Mouse (Mus musculus) gastrocnemius, postnatal 36 days (tissue): ENCODE data around the gene Sesn3. TPM values are rescaled to one million over a fixed set of nuclear protein-coding genes. Genes with fewer than 3 reads are reported as not detected.
A peak's percentile ranks its signal among the peaks of the same experiment; 100 is the strongest.
"Not testable (repeated sequence)": the region's sequence is repeated elsewhere in the genome, so short reads cannot be mapped to it uniquely, and the experiment has no call there.

ENCODE experiments used
- DNase-seq, 2 experiments: peaks; one replicate each; pipeline ENCODE4 v3.0.0; 2022
- intact Hi-C: fragments of 180-260 bp; cut with DNase I; formaldehyde crosslinking; loops from one replicate; pipeline ENCODE4 v1.15.1; 2025
- long read RNA-seq, 2 experiments: library from polyadenylated mRNA; stranded (forward); transcript quantifications; one replicate each; pipeline ENCODE4 v2.0.0; 2021
- total RNA-seq, 2 experiments: library from RNA; stranded (reverse); gene quantifications; 2 replicates each; pipeline ENCODE4 v1.2.3; 2021

Sesn3 gene
- 10 to 100 TPM; 20.6 to 24.4 TPM for total RNA-seq
- long read RNA-seq, experiment 1, full-length matches to known transcripts = 1 of 2 reads
- long read RNA-seq, experiment 1, partial matches to known transcripts = 0 of 2 reads
- long read RNA-seq, experiment 1, other reads (novel, unspliced or antisense) = 1 of 2 reads
- long read RNA-seq, experiment 2, full-length matches to known transcripts = 2 of 4 reads
- long read RNA-seq, experiment 2, partial matches to known transcripts = 1 of 4 reads
- long read RNA-seq, experiment 2, other reads (novel, unspliced or antisense) = 1 of 4 reads

DNA sequence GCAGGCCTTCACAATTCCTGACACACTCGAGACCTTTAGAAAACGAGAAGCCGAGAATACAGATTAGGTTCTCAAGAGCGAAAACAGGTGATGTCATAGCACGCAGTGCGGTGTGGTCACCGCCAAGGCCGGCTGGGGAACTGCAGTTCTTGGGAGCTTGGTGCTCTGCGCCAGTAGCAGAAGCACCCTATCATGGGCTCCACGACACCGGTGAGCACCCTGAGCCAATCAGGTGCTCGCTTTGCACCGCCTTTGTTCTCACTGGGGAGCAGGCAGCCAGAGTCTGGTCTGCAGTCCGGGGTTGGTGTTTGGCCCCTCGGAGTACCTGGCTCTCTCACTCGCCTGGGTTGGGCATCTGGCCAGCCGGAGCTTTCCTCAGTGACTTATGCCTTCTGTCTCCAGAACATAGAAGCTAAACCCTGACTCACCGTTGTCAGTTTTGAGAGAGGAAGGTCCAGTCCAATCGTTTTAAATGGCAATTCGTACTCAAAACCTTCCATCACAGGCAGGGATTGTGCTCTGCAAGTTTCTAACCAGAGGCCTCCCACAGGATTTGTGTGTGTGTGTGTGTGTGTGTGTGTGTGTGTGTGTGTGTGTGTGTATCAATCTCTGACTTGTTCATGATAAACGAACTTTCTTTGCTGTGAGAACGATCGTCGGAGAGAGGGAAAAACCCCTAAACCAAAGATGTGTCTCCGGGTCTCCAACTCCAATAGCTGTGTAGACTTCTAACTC lies at the start of gene Sesn3:
Gene Sesn3 (plus strand): TSS at position 82 of the 735 bp plus-strand sequence.
- intact Hi-C loops = no loop called here
- DNase-seq = peak; percentile 44 to 54

DNA sequence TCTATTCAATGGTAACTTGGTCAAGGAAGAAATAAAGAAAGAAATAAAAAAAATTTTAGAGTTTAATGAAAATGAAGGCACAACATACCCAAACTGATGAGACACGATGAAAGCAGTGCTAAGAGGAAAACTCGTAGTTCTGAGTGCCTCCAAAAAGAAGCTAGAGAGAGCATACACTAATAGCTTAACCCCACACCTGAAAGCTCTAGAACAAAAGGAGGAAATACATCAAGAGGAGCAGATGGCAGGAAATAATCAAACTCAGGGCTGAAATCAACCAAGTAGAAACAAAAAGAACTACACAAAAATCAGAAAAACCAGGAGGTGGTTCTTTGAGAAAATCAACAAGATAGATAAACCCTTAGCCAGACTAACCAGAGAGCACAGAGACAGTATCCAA lies 47.8 kb upstream of the Sesn3 start:
- DNase-seq, intact Hi-C loops: not testable (repeated sequence)

DNA sequence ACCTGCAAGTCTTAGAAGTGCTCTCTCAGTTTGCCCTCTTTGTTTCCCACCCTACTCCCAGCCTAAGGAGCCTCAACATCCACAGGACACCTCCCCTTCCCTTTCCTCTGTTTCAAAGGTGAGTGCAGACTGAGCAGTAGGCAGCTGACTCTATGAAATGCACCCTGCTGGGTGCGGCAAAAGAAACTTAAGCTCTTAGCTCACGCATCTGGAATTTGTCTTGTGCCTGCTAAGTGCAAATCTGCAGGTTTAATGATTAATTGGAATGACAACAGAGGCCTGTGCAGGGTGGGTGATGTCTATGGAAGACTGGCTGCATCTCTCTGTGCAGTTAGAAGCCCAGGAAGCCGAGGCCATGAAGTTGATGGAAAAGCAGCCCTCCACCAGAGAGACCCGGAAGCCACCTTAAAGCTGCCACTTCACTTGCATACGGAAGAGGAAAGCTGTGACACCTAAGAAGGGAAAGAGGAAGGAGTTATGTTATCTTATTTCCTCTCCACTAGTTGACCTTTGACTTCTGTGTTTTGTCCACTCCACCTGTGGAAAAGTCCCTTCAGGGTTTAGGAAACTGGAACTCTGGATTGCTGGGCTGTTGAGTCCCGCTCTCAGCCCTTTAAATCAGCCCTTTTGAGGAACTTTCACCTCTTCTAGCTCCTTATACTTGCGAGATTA lies 41.0 kb upstream of the Sesn3 start:
- intact Hi-C loops = no loop called here
- no peak for DNase-seq

DNA sequence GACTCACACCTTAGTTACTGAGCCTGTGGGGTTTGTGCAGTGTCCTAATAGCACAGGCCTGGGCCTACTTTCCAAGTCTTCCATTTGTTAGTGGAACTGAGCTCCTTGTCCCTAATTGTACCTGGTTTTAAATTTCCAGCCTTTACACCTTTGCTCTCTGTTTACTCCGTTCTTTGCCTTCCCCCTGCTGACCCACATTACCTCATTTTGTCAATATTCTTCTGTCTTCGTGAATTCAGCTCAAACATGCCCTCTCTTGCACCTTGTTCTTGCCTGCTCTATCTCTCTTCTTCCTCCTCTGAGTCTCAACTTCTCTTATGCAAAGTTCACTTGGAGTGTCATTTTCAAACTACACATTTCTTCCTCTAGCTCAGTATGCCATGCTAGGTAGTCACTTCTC lies 39.6 kb upstream of the Sesn3 start:
- no peak for DNase-seq
- intact Hi-C loops = no loop called here

DNA sequence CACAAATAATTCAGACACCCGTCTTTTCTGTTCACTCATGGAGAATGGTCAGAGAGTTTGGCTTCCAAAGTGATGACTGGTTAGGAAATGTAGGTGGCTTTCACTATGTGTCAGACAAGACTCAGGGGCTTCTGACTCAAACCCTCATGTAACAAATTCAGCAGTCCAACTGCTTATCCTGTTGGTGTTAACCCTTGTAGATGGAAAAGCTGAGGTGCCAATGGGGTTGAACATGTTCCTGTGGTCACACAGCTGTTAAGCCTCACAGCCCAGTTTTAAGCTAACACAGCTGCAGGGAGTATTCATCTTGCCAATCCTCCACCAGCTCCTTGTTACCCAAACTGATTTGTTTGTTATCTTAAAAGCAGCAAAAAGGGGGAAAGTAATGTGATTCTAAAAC lies 33.9 kb upstream of the Sesn3 start:
- intact Hi-C loops, DNase-seq: not testable (repeated sequence)

DNA sequence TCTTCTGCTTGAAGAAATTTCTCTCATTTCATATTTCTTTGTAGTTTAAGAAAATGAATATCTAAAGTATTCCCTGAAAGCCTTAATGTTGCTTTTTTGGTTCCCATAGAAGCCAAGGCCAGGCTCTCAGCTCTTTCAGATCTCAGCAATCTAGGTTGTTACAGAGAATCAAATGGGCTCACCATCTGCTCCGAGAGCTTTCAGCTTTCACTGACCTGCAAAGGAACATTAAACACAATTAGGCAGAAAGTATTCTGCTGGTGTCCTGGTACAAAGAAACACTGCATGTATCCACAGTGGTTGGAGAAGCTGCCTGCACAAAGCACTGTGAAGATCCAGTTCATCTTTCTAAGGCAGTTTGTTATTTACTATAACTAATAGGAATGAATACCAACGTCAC lies 32.6 kb upstream of the Sesn3 start:
- no peak for DNase-seq
- intact Hi-C loops = no loop called here

DNA sequence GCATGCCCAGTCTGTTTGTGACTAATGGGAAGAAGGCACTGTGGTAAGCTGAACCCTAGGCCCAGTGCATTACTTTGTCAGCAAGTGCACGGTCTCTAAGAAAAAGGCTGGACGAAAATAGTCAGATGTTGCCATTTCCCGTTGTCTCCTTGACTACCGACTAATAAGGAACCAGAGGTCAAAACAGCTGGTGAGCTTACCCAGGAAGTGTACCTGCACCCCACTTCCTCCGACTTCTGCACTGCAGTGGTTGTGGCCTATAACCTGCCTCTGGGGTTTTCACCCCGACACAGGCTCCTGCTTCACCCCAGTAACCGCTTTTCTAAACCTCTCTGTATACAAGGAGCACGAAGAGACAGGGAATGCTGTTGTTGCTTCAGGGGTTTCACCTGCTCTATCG lies 30.3 kb upstream of the Sesn3 start:
- no peak for DNase-seq
- intact Hi-C loops = no loop called here

DNA sequence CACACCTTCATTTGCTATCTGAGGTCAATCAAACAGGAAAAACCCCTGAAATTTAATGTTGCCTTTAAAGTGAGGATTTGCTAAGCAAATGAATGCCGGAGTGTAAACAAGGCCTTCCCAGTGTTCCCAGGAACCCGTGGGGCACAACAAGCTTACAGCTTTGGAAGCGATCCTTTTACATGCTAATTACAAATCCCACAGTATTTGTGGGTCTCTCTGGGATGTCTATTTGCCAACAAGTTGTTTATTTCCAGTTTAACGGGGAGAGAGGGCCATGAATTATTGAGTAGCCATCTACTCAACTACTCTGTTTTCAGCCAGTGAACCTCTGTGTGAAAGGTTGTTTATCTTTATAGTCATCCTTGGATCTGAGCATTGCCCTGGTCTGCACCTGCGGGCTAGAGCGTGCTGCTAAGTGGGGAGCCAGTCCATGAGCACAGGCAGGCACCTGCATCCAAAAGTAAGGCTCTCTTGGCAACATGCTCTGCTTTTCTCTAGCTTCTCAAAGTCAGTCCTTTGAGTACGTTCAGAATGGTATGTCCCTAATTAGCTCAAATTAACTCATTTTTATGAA lies 29.8 kb upstream of the Sesn3 start:
- intact Hi-C loops = no loop called here
- no peak for DNase-seq

DNA sequence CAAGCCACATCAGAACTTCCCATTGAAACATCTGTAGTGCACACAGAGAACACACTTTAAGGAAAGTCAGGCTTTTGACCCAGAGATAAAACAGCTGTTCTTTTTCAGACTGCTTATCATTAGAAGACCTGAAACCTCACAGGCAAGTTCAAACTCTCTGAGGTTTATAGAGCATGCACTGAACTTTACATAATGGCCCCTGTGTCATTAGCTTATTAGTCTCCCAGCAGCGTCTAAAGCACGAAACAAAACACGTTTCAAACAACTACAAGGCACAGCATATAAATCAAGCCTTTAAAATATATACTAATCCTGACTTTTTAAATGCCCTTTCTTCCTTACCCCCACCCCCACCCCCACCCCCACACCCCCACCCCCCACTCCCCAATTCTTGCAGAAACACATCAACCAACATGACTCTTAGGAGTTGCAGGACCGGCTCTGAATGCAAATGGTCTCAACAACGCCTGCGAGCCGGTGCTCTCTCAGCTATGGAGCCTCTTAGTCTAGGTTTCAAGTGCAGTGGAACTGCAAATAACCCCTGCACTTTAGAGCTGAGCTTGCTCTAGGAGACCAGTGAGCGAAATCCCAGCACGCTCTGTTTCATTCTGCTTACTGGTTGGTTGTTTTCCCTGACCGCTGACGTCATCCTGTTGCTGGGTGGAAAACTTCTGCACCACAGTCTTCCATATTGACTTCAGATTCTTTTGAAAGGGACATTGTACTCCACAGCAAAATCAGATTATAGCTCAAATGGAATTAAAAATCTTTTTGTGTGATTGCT lies 28.7 kb upstream of the Sesn3 start:
- intact Hi-C loops = no loop called here
- no peak for DNase-seq

DNA sequence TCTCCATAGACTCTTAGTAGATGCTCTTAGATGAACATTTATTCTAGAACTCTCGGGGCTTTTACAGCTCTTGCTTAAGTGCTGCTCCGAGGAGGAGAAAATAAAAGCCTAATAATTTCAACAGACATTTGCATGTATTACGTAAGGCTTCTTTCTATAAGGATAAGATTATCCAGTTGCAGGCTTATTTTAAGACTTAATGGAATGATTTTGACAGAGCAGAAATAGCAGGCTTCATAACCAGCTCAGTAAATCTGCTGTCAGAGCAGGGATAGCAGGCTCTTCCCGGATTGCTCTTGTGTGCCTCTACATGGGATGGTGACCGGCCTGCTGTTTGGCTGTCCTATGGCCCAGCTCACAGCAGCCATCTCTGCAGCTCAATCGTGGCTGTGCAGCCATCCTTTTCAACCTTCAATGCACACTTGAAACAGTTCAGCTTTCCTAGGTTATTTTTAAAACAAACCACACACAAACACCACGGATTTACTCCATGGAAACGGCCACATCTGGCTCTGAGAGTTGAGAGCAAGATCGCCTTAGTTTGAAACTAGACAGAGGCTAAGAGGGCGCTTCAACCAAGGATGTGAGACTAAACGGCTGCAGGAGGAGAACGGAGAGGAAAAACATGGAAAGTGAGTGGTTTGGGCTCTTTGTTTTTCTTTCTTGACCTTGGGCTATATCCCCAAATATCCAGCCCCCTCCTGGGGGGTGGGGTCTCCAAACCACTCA lies 27.2 kb upstream of the Sesn3 start:
- intact Hi-C loops = no loop called here

DNA sequence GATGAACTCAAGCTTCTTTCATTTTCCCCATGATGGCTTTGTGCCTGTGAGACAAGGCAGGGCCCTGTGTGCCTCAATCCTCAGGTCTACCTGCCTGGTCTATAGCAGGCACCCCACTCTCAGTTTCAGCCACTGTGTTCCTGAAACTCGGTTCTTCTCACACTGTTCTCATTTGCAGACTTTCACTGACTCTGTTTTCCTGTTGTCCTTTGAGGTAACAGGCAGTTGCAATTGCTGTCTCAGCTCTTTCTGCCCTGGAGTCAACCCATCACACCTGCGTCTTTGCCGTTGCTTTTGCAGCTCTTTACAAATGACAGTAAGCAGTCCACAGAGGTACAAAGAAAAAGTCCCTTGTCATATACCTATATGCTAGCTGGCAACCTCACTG lies 26.7 kb upstream of the Sesn3 start:
- DNase-seq = no peak
- intact Hi-C loops = no loop called here

More for the DNA sequence above, 27.2 kb upstream of the Sesn3 start:
- DNase-seq = no peak

DNA sequence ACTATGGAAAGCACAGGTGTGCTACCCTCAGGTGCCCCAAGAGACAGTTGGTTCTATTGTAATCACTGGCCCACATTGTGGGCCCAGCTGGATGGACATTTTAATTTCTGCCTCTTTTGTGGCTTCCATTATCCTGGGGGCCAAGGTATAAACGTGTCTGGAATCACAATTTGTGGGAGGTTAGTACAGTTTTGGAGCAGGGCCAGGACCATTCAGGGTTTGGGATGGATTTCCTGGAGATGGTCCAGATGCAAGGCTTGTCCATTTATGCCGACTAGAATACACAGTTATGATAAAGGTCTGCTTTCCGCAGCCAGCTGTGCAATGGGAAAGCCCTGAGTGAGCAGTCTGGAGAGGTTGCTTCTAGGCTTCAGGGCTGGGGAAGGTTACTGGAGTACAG lies 13.7 kb upstream of the Sesn3 start:
- intact Hi-C loops = no loop called here
- no peak for DNase-seq

DNA sequence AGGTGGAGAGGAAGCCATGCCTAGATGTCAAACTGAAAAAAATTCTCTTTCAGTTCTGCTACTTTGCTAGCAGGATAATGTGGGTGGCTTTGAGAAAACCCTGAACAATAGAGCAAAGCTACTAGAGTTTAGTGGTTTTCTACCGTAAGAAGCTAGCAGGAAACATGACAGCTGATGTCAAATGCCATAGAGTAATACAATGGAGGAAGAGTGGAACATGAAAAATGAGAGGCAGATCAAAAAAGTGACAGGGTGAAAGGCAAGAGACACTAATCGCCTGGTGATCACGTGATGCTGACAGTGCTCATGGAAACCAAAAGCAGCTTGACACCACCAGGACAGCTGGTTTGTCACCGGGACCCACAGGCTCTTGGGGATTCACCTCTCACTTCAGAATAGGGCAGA lies 12.3 kb upstream of the Sesn3 start:
- no peak for DNase-seq
- intact Hi-C loops = no loop called here

DNA sequence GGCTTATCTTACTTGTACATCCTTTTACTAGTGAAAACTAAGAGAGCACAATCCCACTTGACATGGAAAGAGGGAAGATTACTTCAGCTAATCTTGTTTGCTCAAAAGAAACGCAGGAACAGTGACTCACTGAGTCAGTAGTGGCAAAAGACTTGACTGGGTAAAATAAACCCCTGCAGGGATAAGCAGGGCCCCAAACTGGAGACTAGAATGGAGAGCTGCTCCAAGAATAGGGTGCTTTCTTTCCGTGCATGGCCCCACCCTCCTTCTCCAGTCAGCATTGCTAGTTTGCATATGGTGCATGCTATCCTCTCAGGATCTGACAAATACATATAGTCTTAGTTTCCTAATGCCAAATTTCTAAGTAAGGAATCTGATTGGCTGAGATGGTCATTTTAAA lies 8.4 kb upstream of the Sesn3 start:
- intact Hi-C loops = no loop called here
- no peak for DNase-seq

DNA sequence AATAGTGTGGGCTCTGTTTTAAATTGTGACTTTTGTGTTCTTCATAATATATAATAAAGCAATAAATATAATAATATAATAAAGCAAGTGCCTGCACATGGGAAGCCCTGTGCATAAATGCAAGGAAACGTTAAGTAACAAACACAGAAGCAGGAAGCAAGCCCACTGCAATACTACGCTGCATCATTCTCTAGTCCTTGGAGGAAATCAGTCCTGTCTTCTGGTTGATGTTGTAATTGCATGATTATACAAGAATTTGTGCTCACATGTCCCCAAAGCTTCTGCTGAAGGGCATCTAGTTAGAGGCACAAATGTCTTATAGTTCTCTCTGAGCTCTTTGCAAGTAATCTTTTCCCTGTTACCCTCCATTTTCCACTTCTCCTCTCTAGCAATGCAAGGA lies 6.3 kb upstream of the Sesn3 start:
- intact Hi-C loops = no loop called here

DNA sequence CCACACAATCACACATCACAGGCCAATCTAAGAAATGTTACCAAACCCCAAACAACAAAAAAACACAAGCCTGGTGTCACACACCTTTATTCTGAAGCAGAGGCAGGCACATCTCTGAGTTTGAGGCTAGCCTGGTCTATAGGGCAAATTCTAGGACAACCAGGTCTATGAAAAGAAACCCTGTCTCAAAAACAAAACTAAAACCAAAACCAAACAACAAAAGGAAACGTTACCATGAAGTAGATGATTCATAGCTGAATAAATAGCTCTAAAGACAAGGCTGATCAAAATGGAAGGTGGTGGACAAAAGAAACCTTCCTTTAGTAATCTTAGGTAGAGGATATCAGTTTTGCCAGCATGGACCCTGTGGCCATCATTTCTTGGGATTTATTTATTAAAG lies 1.9 kb upstream of the Sesn3 start:
- no peak for DNase-seq
- intact Hi-C loops = no loop called here

More for the DNA sequence above, 6.3 kb upstream of the Sesn3 start:
- no peak for DNase-seq

DNA sequence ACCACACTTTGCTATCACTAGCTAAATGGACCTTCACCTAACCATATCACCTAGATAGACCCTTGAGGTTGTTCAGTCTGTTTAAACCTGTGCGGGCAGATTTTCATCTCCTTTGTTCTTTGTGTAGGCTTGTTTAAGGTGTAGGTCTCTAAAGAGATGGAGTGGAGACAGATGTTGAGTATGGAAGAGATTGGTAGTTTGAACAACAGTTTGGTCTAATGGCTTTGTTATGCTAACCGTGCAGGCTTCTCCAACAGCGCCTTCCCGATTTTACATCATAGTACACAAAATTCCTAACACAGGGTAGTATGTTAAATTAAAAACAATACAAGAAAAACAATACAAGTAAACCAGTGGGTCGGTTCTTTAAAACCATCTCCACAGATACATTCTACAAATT lies 281 bp upstream of the Sesn3 start:
- intact Hi-C loops = no loop called here
- no peak for DNase-seq

DNA sequence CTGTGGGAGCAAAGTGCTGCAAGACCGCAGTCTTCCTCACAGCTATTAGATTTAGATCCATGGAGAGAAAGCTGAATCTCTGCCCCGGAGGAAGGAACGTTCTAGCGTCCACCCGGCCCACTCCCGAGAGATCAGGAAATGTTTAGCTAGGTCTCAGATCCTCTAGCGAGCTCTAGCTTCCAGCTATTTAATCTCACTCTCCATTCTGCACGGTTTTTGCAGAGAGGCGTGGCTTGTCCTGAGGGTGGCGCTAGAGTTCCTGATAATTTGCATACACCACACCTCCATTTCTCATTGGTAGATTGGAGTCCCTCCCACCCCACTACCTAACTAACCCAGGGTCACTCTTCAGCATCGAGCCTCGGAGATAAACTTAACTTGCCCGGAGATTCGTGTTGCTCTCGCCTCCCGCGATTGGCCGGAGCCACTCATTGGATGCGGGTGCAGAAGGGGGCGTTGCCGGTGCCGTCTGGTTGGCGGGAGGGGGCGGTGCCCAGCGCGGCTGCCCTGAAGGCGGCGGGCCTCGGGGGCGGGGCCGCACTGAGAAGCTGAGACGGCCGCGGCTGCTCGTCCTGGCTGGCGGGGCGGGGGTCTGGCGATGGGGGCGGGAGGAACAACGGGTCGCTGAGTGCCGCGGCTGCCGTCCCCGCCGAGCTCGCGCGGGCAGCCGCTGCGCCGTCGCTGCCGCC lies 1.1 kb downstream of the Sesn3 start:
- intact Hi-C loops = loop anchor here (2.0 kb wide), 1 partner anchor 449 kb away; the partner anchor contains the start of genes Cep57 and Fam76b
- peak; percentile 93 to 98 for DNase-seq
